Mouse (Mus musculus) olfactory bulb, adult 2 months (tissue): ENCODE data around the gene Ccdc144b.

Experiments used
- CTCF ChIP-seq: fragments of 200-500 bp; IDR thresholded peaks from 2 replicates; pipeline ENCODE4 v1.5.1; 2012; ENCODE audit warnings: low read depth, mild to moderate bottlenecking, low read length, moderate library complexity; ENCODE audit not compliant: insufficient read depth
- POLR2A ChIP-seq: fragments of 200-500 bp; IDR thresholded peaks from 2 replicates; pipeline ENCODE4 v1.6.1; 2012; ENCODE audit warnings: mild to moderate bottlenecking, low read depth, low read length, moderate library complexity; ENCODE audit not compliant: insufficient read depth

GRCm38 (mm10) chr3:36045086-36045485 lies 8.3 kb downstream of the Ccdc144b start:
- TF ChIP-seq CTCF (no peak), POLR2A (no peak)
